Comparison of ENCODE assay signal across 8 mouse cellular contexts in the genomic region with DNA sequence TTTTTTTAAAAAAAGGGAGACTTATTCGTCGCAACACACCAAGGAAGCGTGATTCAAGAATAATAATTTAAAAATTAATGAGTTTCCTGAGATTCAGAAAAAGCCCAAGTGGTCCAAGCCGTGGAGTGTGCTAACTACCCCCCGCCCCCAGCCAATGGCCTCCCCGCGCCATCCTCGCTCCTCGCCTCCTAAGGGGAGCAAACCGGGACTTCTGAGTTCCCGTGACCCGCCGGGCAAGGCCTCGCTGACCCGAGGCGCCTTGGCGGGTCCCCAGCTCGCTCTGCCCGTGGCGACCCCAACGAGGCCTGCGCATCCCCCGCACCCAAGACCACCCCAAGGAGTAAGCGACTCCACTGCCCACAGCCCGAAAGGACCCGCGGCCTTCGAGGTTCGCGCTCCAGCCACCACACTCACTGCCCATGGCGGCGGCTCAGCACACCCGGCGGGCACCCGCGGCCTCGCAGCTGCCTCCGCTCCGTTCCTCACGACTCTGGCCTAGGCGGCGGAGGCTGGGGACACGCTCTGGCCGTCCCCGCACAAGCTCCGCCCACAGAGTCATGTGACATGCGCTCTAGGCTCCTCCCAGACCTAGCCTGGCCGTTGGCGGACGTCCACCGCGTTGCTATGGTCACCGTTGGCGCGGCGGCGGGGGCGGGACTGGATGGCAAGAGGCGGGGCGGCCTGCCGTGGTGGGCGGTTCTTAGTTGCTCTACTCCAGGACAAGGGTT. TPM values are rescaled to one million over a fixed set of nuclear protein-coding genes. Genes with fewer than 3 reads are reported as not detected.
DNase-seq lines count a peak whose midpoint lies in the region; ATAC-seq and TF ChIP-seq lines count a peak whose summit lies in the region.

A gene (minus strand): TSS at position 590 of the 728 bp plus-strand sequence.

- peak; percentile 99 for ATAC-seq in G1E (ENCODE audit: extremely low read depth, insufficient number of reproducible peaks, low FRiP score, poor library complexity, severe bottlenecking)
- peak; percentile 98 for ATAC-seq in forebrain, postnatal 0 days
- ATAC-seq in lung, embryonic 15.5 days (ENCODE audit: borderline replicate concordance, extremely low read depth, low FRiP score, low TSS enrichment): peak; percentile 99

- peaks cover 17% of the 10 kb centered on the region for H3K4me1 ChIP-seq in G1E (ENCODE audit: insufficient read depth, low read depth, low read length)
- H3K4me1 ChIP-seq in cerebellum, adult 2 months (ENCODE audit: control insufficient read depth, insufficient read depth, low read length): peaks cover 5% of the 10 kb centered on the region; the same call in 1 of the 2 replicates
- H3K4me1 ChIP-seq in forebrain, postnatal 0 days (ENCODE audit: insufficient read depth): no peaks in the 10 kb centered on the region
- H3K4me1 ChIP-seq in lung, embryonic 15.5 days: peaks cover 14% of the 10 kb centered on the region; the same call in 1 of the 2 replicates

- TF ChIP-seq CTCF in G1E (IDR thresholded peaks at IDR 0.05; ENCODE audit: low read depth, low read length): no peak
- TF ChIP-seq CTCF in cerebellum, adult 2 months (IDR thresholded peaks at IDR 0.05; ENCODE audit: borderline replicate concordance, insufficient read depth, low read depth, low read length): no peak
- TF ChIP-seq CTCF in forebrain, postnatal 0 days (IDR thresholded peaks at IDR 0.05; ENCODE audit: low read depth): 0 out of 2 replicates have a peak, but pooled peaks have one; percentile 22

- H3K9me3 ChIP-seq in G1E (replicated peaks): no peaks in the 10 kb centered on the region
- no peaks in the 10 kb centered on the region for H3K9me3 ChIP-seq in forebrain, postnatal 0 days (ENCODE audit: low read length)
- H3K9me3 ChIP-seq in lung, embryonic 15.5 days: no peaks in the 10 kb centered on the region

- under 1% methylated on average over 62 of the region's 62 CpGs for WGBS in cerebellum, adult 2 months
- WGBS in forebrain, postnatal 0 days: under 1% methylated on average over 61 of the region's 62 CpGs
- WGBS in lung, embryonic 15.5 days: under 1% methylated on average over 62 of the region's 62 CpGs

- peak within 1 kb of the TSS; percentile 27; the same call in 1 of the 2 replicates for H3K27ac ChIP-seq in cerebellum, adult 2 months (ENCODE audit: insufficient read depth, low read length)
- peak within 1 kb of the TSS; percentile 84 for H3K27ac ChIP-seq in forebrain, postnatal 0 days (ENCODE audit: low read depth, low read length)
- H3K27ac ChIP-seq in lung, embryonic 15.5 days: peak within 1 kb of the TSS; percentile 90

- H3K9ac ChIP-seq in forebrain, postnatal 0 days: peak within 1 kb of the TSS; percentile 89
- peak within 1 kb of the TSS; percentile 99 for H3K9ac ChIP-seq in lung, embryonic 15.5 days

- DNase-seq in G1E (ENCODE audit: low spot score): peak; percentile 86
- peak; percentile 98 to 100 for DNase-seq in cerebellum, adult 2 months
- DNase-seq in forebrain, postnatal 0 days: peak; percentile 96
- DNase-seq in heart, postnatal 4 days: peak; percentile 100
- DNase-seq in layer of hippocampus, adult 8-10 months (ENCODE audit: low spot score in 2 of 2): peak; percentile 97 to 99
- peak; percentile 96 for DNase-seq in ovary, adult 18-20 months (ENCODE audit: low spot score)
- DNase-seq in thymus, postnatal 0 days (ENCODE audit: low spot score): peak; percentile 88

- TF ChIP-seq POLR2A in cerebellum, adult 2 months (IDR thresholded peaks at IDR 0.05; ENCODE audit: borderline replicate concordance, insufficient read depth, low read length): peak; percentile 91

- H3K4me2 ChIP-seq in forebrain, postnatal 0 days (ENCODE audit: low read depth): peak within 1 kb of the TSS; percentile 59
- peak within 1 kb of the TSS; percentile 73 for H3K4me2 ChIP-seq in lung, embryonic 15.5 days

- H3K4me3 ChIP-seq in G1E (ENCODE audit: low read depth, low read length): peak within 1 kb of the TSS; percentile 94
- H3K4me3 ChIP-seq in cerebellum, adult 2 months (replicated peaks; ENCODE audit: insufficient read depth, low read depth, low read length): peak within 1 kb of the TSS; percentile 76
- H3K4me3 ChIP-seq in forebrain, postnatal 0 days (ENCODE audit: low read depth, low read length): peak within 1 kb of the TSS; percentile 93
- peak within 1 kb of the TSS; percentile 94 for H3K4me3 ChIP-seq in lung, embryonic 15.5 days

- peaks cover 22% of the 10 kb centered on the region for H3K36me3 ChIP-seq in G1E (replicated peaks)
- H3K36me3 ChIP-seq in forebrain, postnatal 0 days (ENCODE audit: insufficient read depth): peaks cover 11% of the 10 kb centered on the region
- H3K36me3 ChIP-seq in lung, embryonic 15.5 days: peaks cover 19% of the 10 kb centered on the region

- H3K27me3 ChIP-seq in G1E (ENCODE audit: insufficient read depth, low read length): peaks cover 9% of the 10 kb centered on the region
- H3K27me3 ChIP-seq in cerebellum, adult 2 months (ENCODE audit: control insufficient read depth, insufficient read depth, low read length): no peaks in the 10 kb centered on the region
- H3K27me3 ChIP-seq in forebrain, postnatal 0 days (ENCODE audit: insufficient read depth, low read length): no peaks in the 10 kb centered on the region
- H3K27me3 ChIP-seq in lung, embryonic 15.5 days: no peaks in the 10 kb centered on the region

RNA-seq across cellular contexts. Expression of the gene that starts here (rescaled TPM):
- total RNA-seq in G1E (2014; fragmentation: Nextera tagmentation): 116 and 120 TPM in 2 replicates
- 36.4 and 46.5 TPM in 2 replicates for total RNA-seq in G1E (2017)
- polyA plus RNA-seq in G1E (2012): 2.5 and 2.9 TPM in 2 replicates
- 119 and 123 TPM in 2 replicates for polyA plus RNA-seq in cerebellum, adult 2 months (2012; rRNA removed)
- total RNA-seq in forebrain, postnatal 0 days (2014; rRNA removed): 84.7 and 109 TPM in 2 replicates
- polyA plus RNA-seq in forebrain, postnatal 0 days (2015; fragmentation: Nextera tagmentation; extraction: Ambion mirVana): 84.6 and 94.5 TPM in 2 replicates
- total RNA-seq in heart, postnatal 4 days (2021): 10 to 100 TPM; 28.8 to 29.0 TPM
- 100 to 1,000 TPM in 2 of 4 experiments, 10 to 100 TPM in 2; 88.3 to 135 (median 101) TPM for total RNA-seq in layer of hippocampus, adult 8-10 months (2022)
- 60.6 and 62.7 TPM in 2 replicates for polyA plus RNA-seq in lung, embryonic 15.5 days (2015; fragmentation: Nextera tagmentation; extraction: Ambion mirVana)
- 13.9 and 18.2 TPM in 2 replicates for polyA plus RNA-seq in thymus, postnatal 0 days (2015; fragmentation: Nextera tagmentation; extraction: Ambion mirVana)

Comparison
In these comparisons a context has a peak if more than half of its experiments do, and no peak if none do; other contexts are left out.
1. Peak in every context shown above with its lines: DNase-seq, ATAC-seq, H3K4me3 ChIP-seq and H3K27ac ChIP-seq.
2. H3K27ac ChIP-seq: peak in every context shown above with its lines; median percentile 90 in lung, embryonic 15.5 days; 84 in forebrain, postnatal 0 days; 27 in cerebellum, adult 2 months.